Mouse (Mus musculus) embryonic facial prominence, embryonic 15.5 days (tissue): ENCODE measurements at regions not wholly inside any gene's neighbourhood (a gene's known extent, or its start where the extent isn't known, plus 50 kb on each side); places are given as distances from the start of the nearest gene placed in this dataset.

Source experiments
- ATAC-seq: fragments of 200-750 bp; cut with Nextera tagmentation; 2 replicates; pipeline ENCODE4 v1.8.0; 2017; ENCODE audit warnings: low read depth, moderate TSS enrichment; ENCODE audit not compliant: insufficient number of reproducible peaks, low FRiP score, low TSS enrichment
- H3K27ac ChIP-seq: fragments of 300-500 bp; sonication (generic); replicated peaks from 2 replicates; pipeline ENCODE4 v1.5.1; 2015; ENCODE audit warnings: mild to moderate bottlenecking, inconsistent platforms
- H3K27me3 ChIP-seq: fragments of 300-500 bp; sonication (generic); 2 replicates; pipeline ENCODE4 v1.6.1; 2015; ENCODE audit warnings: inconsistent platforms
- H3K36me3 ChIP-seq: fragments of 300-500 bp; sonication (generic); 2 replicates; pipeline ENCODE4 v1.6.1; 2015; ENCODE audit warnings: mild to moderate bottlenecking, inconsistent platforms
- H3K4me1 ChIP-seq: fragments of 300-500 bp; sonication (generic); 2 replicates; pipeline ENCODE4 v1.6.1; 2015; ENCODE audit warnings: inconsistent platforms
- H3K4me2 ChIP-seq: fragments of 300-500 bp; sonication (generic); replicated peaks from 2 replicates; pipeline ENCODE4 v1.6.1; 2015; ENCODE audit warnings: mild to moderate bottlenecking, inconsistent platforms
- H3K4me3 ChIP-seq: fragments of 300-500 bp; sonication (generic); replicated peaks from 2 replicates; pipeline ENCODE4 v1.5.1; 2015; ENCODE audit warnings: mild to moderate bottlenecking, inconsistent platforms
- H3K9ac ChIP-seq: fragments of 300-500 bp; sonication (generic); 2 replicates; pipeline ENCODE4 v1.6.1; 2015; ENCODE audit warnings: inconsistent platforms
- H3K9me3 ChIP-seq: fragments of 300-500 bp; sonication (generic); replicated peaks from 2 replicates; pipeline ENCODE4 v1.6.1; 2016; ENCODE audit warnings: inconsistent platforms
- WGBS: fragments of 180-500 bp; shearing (Covaris S2); methylation state at CpG from one replicate; pipeline ENCODE4 v1.1.7; 2015; 5-methylcytosine and 5-hydroxymethylcytosine counted together

- no peak overlapping the region for H3K4me3 ChIP-seq
- ATAC-seq: no peak
- H3K27me3 ChIP-seq: peaks cover 63% of the 10 kb centered on the region
- no peak overlapping the region for H3K9ac ChIP-seq
- H3K4me1 ChIP-seq: peaks cover 5% of the 10 kb centered on the region; the same call in 1 of the 2 replicates
- H3K27ac ChIP-seq: no peak overlapping the region
- no peaks in the 10 kb centered on the region for H3K9me3 ChIP-seq
- no peaks in the 10 kb centered on the region for H3K36me3 ChIP-seq
- no peak overlapping the region for H3K4me2 ChIP-seq
- 56% methylated on average over 3 of the region's 3 CpGs for WGBS
These were observed 91.2 kb upstream of the Hsd17b12 start for GRCm38 (mm10) chr2:94248948-94249347.

- H3K4me1 ChIP-seq: peaks cover 12% of the 10 kb centered on the region
- no peak overlapping the region for H3K27ac ChIP-seq
- ATAC-seq: peak; percentile 48
- H3K9me3 ChIP-seq: no peaks in the 10 kb centered on the region
- under 1% methylated on average over 30 of the region's 30 CpGs for WGBS
- H3K4me3 ChIP-seq: peak overlapping the region; percentile 9; the same call in 1 of the 2 replicates
- peaks cover 83% of the 10 kb centered on the region for H3K27me3 ChIP-seq
- no peaks in the 10 kb centered on the region for H3K36me3 ChIP-seq
- H3K9ac ChIP-seq: no peak overlapping the region
- peak overlapping the region; percentile 31 for H3K4me2 ChIP-seq
These were observed 89.2 kb upstream of the Hsd17b12 start for GRCm38 (mm10) chr2:94246851-94247471.

GRCm38 (mm10) chr2:94246180-94246611, 88.4 kb upstream of the Hsd17b12 start:
- no peak for ATAC-seq
- no peak overlapping the region for H3K4me3 ChIP-seq
- no peak overlapping the region for H3K27ac ChIP-seq
- no peaks in the 10 kb centered on the region for H3K9me3 ChIP-seq
- H3K27me3 ChIP-seq: peaks cover 91% of the 10 kb centered on the region
- H3K9ac ChIP-seq: no peak overlapping the region
- H3K36me3 ChIP-seq: no peaks in the 10 kb centered on the region
- H3K4me1 ChIP-seq: peaks cover 18% of the 10 kb centered on the region
- no peak overlapping the region for H3K4me2 ChIP-seq
- WGBS: 31% methylated on average over 9 of the region's 9 CpGs

- H3K36me3 ChIP-seq: no peaks in the 10 kb centered on the region
- H3K27ac ChIP-seq: no peak overlapping the region
- no peak overlapping the region for H3K9ac ChIP-seq
- 0 out of 2 replicates have a peak, but pooled peaks have one; percentile 49 for ATAC-seq
- peaks cover 26% of the 10 kb centered on the region for H3K4me1 ChIP-seq
- no peak overlapping the region for H3K4me3 ChIP-seq
- 2% methylated on average over 16 of the region's 16 CpGs for WGBS
- peaks cover 94% of the 10 kb centered on the region for H3K27me3 ChIP-seq
- H3K4me2 ChIP-seq: no peak overlapping the region
- no peaks in the 10 kb centered on the region for H3K9me3 ChIP-seq
These were observed 87.7 kb upstream of the Hsd17b12 start for GRCm38 (mm10) chr2:94245305-94245959.

- H3K27ac ChIP-seq: no peak overlapping the region
- H3K4me1 ChIP-seq: peaks cover 28% of the 10 kb centered on the region
- H3K9ac ChIP-seq: no peak overlapping the region
- no peak overlapping the region for H3K4me3 ChIP-seq
- ATAC-seq: no peak
- H3K36me3 ChIP-seq: no peaks in the 10 kb centered on the region
- peaks cover 99% of the 10 kb centered on the region for H3K27me3 ChIP-seq
- H3K4me2 ChIP-seq: no peak overlapping the region
- WGBS: 1% methylated on average over 9 of the region's 9 CpGs
- no peaks in the 10 kb centered on the region for H3K9me3 ChIP-seq
These were observed 86.4 kb upstream of the Hsd17b12 start for GRCm38 (mm10) chr2:94244140-94244539.

- ATAC-seq: no peak
- Histone ChIP-seq H3K36me3 (no peaks in the 10 kb centered on the region), H3K4me3 (peak overlapping the region; percentile 21; the same call in 1 of the 2 replicates), H3K4me1 (peaks cover 28% of the 10 kb centered on the region), H3K9ac (no peak overlapping the region), H3K9me3 (no peaks in the 10 kb centered on the region), H3K27ac (no peak overlapping the region), H3K4me2 (peak overlapping the region; percentile 39), H3K27me3 (peaks cover 100% of the 10 kb centered on the region)
- under 1% methylated on average over 50 of the region's 50 CpGs for WGBS
These were observed 85.5 kb upstream of the Hsd17b12 start for GRCm38 (mm10) chr2:94243053-94243916.

- Histone ChIP-seq H3K4me2 (peak overlapping the region; percentile 39; the same call in 1 of the 2 replicates), H3K27me3 (peaks cover 99% of the 10 kb centered on the region), H3K4me3 (peak overlapping the region; percentile 21; the same call in 1 of the 2 replicates), H3K27ac (no peak overlapping the region), H3K9ac (no peak overlapping the region), H3K4me1 (peaks cover 28% of the 10 kb centered on the region), H3K36me3 (no peaks in the 10 kb centered on the region), H3K9me3 (no peaks in the 10 kb centered on the region)
- no peak for ATAC-seq
- WGBS: 0% methylated on average over 7 of the region's 7 CpGs
These were observed 84.8 kb upstream of the Hsd17b12 start for GRCm38 (mm10) chr2:94242406-94243052.

- no peak for ATAC-seq
- Histone ChIP-seq H3K4me1 (peaks cover 26% of the 10 kb centered on the region), H3K4me2 (peak overlapping the region; percentile 70), H3K9me3 (no peaks in the 10 kb centered on the region), H3K27me3 (peaks cover 97% of the 10 kb centered on the region), H3K27ac (no peak overlapping the region), H3K36me3 (no peaks in the 10 kb centered on the region), H3K9ac (no peak overlapping the region), H3K4me3 (0 out of 2 replicates have a peak overlapping the region, but pooled peaks have one; percentile 39)
- WGBS: 2% methylated on average over 4 of the region's 4 CpGs
These were observed 84.3 kb upstream of the Hsd17b12 start for GRCm38 (mm10) chr2:94242051-94242397.

- WGBS: under 1% methylated on average over 55 of the region's 55 CpGs
- no peak for ATAC-seq
These were observed 83.7 kb upstream of the Hsd17b12 start for GRCm38 (mm10) chr2:94241301-94242050.

GRCm38 (mm10) chr2:94240411-94240810, 82.6 kb upstream of the Hsd17b12 start:
- H3K4me2 ChIP-seq: 0 out of 2 replicates have a peak overlapping the region, but pooled peaks have one; percentile 70
- no peak overlapping the region for H3K9ac ChIP-seq
- peaks cover 23% of the 10 kb centered on the region for H3K4me1 ChIP-seq
- H3K36me3 ChIP-seq: no peaks in the 10 kb centered on the region
- no peaks in the 10 kb centered on the region for H3K9me3 ChIP-seq
- no peak overlapping the region for H3K27ac ChIP-seq
- 2% methylated on average over 17 of the region's 17 CpGs for WGBS
- ATAC-seq: no peak
- peak overlapping the region; percentile 12; the same call in 1 of the 2 replicates for H3K4me3 ChIP-seq
- H3K27me3 ChIP-seq: peaks cover 85% of the 10 kb centered on the region

More at GRCm38 (mm10) chr2:94241301-94242050, 83.7 kb upstream of the Hsd17b12 start:
- H3K4me3 ChIP-seq: peak overlapping the region; percentile 39
- no peaks in the 10 kb centered on the region for H3K36me3 ChIP-seq
- peaks cover 23% of the 10 kb centered on the region for H3K4me1 ChIP-seq
- peaks cover 92% of the 10 kb centered on the region for H3K27me3 ChIP-seq
- H3K27ac ChIP-seq: no peak overlapping the region
- no peak overlapping the region for H3K9ac ChIP-seq
- no peaks in the 10 kb centered on the region for H3K9me3 ChIP-seq
- H3K4me2 ChIP-seq: peak overlapping the region; percentile 70
